Comparison of ENCODE assay signal across 12 mouse cellular contexts in the genomic region with DNA sequence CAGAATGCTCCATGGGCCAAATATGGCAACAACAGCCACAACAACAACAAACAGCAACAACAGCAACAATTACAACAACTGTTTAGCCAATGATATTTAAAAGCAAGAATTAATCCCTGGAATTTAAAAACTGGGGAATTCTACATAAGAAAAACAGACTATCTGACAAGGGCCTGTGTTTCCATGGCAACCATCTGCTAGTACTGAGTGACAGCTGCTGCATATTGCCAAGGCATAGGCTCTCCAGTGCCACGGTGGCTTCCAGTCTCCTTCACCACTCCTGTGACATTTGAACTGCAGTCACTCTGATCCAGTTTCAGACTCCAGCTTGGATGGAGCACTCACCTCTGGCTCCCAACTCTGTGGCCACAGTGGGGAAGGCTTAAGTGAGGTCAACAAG. TPM values are rescaled to one million over a fixed set of nuclear protein-coding genes. Genes with fewer than 3 reads are reported as not detected.
A peak's percentile ranks its signal among the peaks of the same experiment; 100 is the strongest.
DNase-seq lines count a peak whose midpoint lies in the region; TF ChIP-seq lines count a peak whose summit lies in the region.
"Had no signal": no experiment of that assay in that cellular context is flagged by ENCODE, and none has a peak within 500 bp of the region (broad histone marks: within the 10 kb centered on the region; RNA-seq: fewer than 3 reads in every experiment).

No protein-coding gene starts in this region.

- no peak for TF ChIP-seq CTCF in layer of hippocampus, adult 2 months (conservative IDR thresholded peaks at IDR 0.05)

- intact Hi-C loops in gastrocnemius, postnatal 14 days (cut with DNase I; ENCODE audit: low total_unique reads) = no loop called here

- peak; percentile 12 for DNase-seq in gastrocnemius, postnatal 25 days
- no peak for DNase-seq in gastrocnemius, postnatal 14 days
- peak; percentile 60 to 65 for DNase-seq in right cerebral cortex, postnatal 10 days (ENCODE audit: low spot score in 2 of 2)
- DNase-seq in right cerebral cortex, postnatal 36 days (ENCODE audit: low spot score in 2 of 2) = no peak
- DNase-seq in layer of hippocampus, adult 2 months (ENCODE audit: low spot score in 2 of 2) = peak in 1 of 2 experiments; percentile 48
- peak; percentile 38 for DNase-seq in skeletal muscle tissue, adult 2 months (ENCODE audit: low read depth, low spot score)
- DNase-seq in heart, postnatal 4 days = no peak
- DNase-seq in left cerebral cortex, adult 11 months (ENCODE audit: low spot score) = no peak
- DNase-seq: kidney, postnatal 4 days; lung, postnatal 10 days had no signal

- peak overlapping the region; percentile 85 for H3K27ac ChIP-seq in layer of hippocampus, adult 2 months
- H3K27ac ChIP-seq: limb, embryonic 13.5 days; stomach, embryonic 15.5 days had no signal

- H3K4me3 ChIP-seq in layer of hippocampus, adult 2 months = no peak overlapping the region
- H3K4me3 ChIP-seq: limb, embryonic 13.5 days; stomach, embryonic 15.5 days had no signal

RNA-seq across cellular contexts. Expression of a gene that starts 19.6 kb away (rescaled TPM):
- 100 to 1,000 TPM; 556 to 584 TPM for total RNA-seq in gastrocnemius, postnatal 25 days (2021)
- 100 to 1,000 TPM; 515 to 580 TPM for total RNA-seq in gastrocnemius, postnatal 14 days (2021)
- 100 to 1,000 TPM; 134 to 137 TPM for total RNA-seq in layer of hippocampus, adult 2 months (2021)
- total RNA-seq in heart, postnatal 4 days (2021) = 100 to 1,000 TPM; 293 to 301 TPM

RNA-seq across cellular contexts. Expression of a gene that starts 49.3 kb away (rescaled TPM):
- 10 to 100 TPM; 21.5 to 25.7 TPM for total RNA-seq in gastrocnemius, postnatal 25 days (2021)
- total RNA-seq in gastrocnemius, postnatal 14 days (2021) = 10 to 100 TPM; 31.7 to 34.7 TPM
- total RNA-seq in layer of hippocampus, adult 2 months (2021) = 10 to 100 TPM; 87.4 to 92.5 TPM
- total RNA-seq in heart, postnatal 4 days (2021) = 100 to 1,000 TPM; 102 to 110 TPM

Comparison
In these comparisons a context has a peak if more than half of its experiments do, and no peak if none do; other contexts are left out.
1. DNase-seq: peak in gastrocnemius, postnatal 25 days (single experiment), right cerebral cortex, postnatal 10 days (2 of 2) and skeletal muscle tissue, adult 2 months (single experiment); none in gastrocnemius, postnatal 14 days (single experiment), right cerebral cortex, postnatal 36 days (0 of 2), heart, postnatal 4 days (single experiment) and left cerebral cortex, adult 11 months (single experiment).